Mouse (Mus musculus) megakaryocyte, embryonic 14.5 days (primary cell): Measurements from ENCODE around the gene Hs6st3.

Experiments
- FLI1 ChIP-seq: IDR thresholded peaks from 2 replicates; pipeline ENCODE4 v1.6.1; 2012; ENCODE audit warnings: low read length, inconsistent platforms, mixed read lengths
- GATA1 ChIP-seq: IDR thresholded peaks from 3 replicates; pipeline ENCODE4 v1.6.1; 2012; ENCODE audit warnings: mixed read lengths, low read length, inconsistent platforms, borderline replicate concordance

DNA sequence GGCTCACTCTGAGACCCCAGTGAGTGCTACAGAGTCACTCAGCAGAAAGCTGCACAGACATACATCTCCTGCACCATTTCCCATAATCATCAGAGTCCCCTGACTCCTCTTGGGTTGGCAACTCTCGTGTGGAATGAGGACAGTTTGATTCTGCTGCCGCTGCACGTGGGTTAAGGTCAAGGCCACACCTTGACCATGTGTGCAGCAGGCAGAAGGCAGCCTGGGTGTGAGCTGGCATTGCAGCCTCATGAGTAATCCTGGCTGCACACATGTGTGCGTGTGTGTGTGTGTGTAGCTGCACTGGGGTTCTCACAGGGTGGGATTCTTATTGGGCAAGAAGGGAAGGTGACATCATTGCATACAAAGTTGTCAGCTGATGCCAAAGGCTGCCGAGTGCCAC lies 677.5 kb downstream of the Hs6st3 start:
- no peak for TF ChIP-seq GATA1
- no peak for TF ChIP-seq FLI1
